Mouse (Mus musculus): ENCODE results near the gene Apbb2.

DNA sequence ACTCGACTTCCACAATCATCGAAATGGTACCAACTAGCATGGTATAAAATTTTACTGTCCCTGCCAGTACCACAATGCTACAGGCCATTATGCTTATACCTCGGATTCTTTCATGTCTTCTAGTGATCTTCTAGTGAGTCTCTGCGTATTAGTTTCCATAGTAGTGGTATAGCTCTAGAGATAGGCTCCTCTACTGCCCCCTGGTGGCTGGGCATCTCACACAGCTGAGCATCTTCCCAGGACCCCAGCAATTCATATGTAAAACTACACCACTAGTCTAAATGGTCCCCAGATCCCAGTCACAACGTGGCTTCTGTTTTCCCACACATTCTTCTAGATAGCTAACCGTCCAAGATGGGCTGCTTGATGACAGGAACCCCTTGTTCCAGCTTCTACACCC lies 299.2 kb downstream of the Apbb2 start:
- no peak for TF ChIP-seq POLR2A (IDR thresholded peaks at IDR 0.05; ENCODE audit: low read depth, low read length)
- no peak for TF ChIP-seq ZC3H11A (IDR thresholded peaks at IDR 0.05; ENCODE audit: low read depth, low read length)
- peak; percentile 80 to 90 for TF ChIP-seq CTCF (conservative IDR thresholded peaks at IDR 0.05 in 1 of 2, IDR thresholded peaks at IDR 0.05 in 1 of 2; ENCODE audit: low read depth in 2 of 2, low read length in 2 of 2)
- TF ChIP-seq SIN3A (IDR thresholded peaks at IDR 0.05; ENCODE audit: low read length), result no peak
- no peak for TF ChIP-seq CHD2 (IDR thresholded peaks at IDR 0.05; ENCODE audit: low read length)
- peak; percentile 47 for TF ChIP-seq RAD21 (IDR thresholded peaks at IDR 0.05; ENCODE audit: low read depth, low read length)
- TF ChIP-seq BHLHE40 (IDR thresholded peaks at IDR 0.05; ENCODE audit: low read depth, low read length), result no peak
- no peak for TF ChIP-seq MEF2A (IDR thresholded peaks at IDR 0.05; ENCODE audit: borderline replicate concordance, low read depth, low read length)
- TF ChIP-seq ZNF384 (IDR thresholded peaks at IDR 0.05; ENCODE audit: low read depth, low read length), result no peak
- no peak for TF ChIP-seq MYC (IDR thresholded peaks at IDR 0.05; ENCODE audit: low read depth, low read length)

Data from CH12.LX (cell line).